Mouse (Mus musculus) small intestine, adult 2 months (tissue): ENCODE measurements around the gene Zfp119b.

ENCODE experiments used
- CTCF ChIP-seq: fragments of 200-500 bp; IDR thresholded peaks from 2 replicates; pipeline ENCODE4 v1.5.1; 2012; ENCODE audit warnings: low read depth, mild to moderate bottlenecking, control low read depth, inconsistent platforms, low read length, moderate library complexity, mixed read lengths; ENCODE audit not compliant: insufficient replicate concordance, insufficient read length; ENCODE audit errors: extremely low read depth
- POLR2A ChIP-seq: fragments of 200-500 bp; IDR thresholded peaks from 2 replicates; pipeline ENCODE4 v1.6.1; 2012; ENCODE audit warnings: low read depth, mild to moderate bottlenecking, control low read depth, inconsistent platforms, low read length, moderate library complexity

DNA sequence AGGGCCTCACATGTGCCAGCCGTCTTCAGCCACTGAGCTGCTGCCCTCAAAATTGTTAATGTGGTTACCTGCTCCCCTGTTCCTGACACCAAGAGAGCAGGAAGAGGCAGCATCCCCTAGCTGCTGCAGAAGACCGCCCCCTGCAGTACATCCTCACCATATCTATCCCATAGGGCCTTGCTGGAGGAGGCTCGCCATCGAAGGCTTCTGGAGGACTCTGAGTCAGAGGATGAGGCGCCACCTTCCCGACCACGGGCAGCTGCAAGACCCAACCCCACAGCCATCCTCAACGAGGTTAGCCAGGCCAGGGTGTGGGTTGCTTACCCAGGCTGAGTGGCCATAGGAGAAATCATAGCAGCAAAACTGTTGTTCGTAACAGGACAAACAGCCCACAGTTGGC is 15.7 kb upstream of the Zfp119b start:
- TF ChIP-seq CTCF (no peak), POLR2A (no peak)
